Mouse (Mus musculus) limb, embryonic 14.5 days (tissue): ENCODE measurements at regions not wholly inside any gene's neighbourhood (a gene's known extent, or its start where the extent isn't known, plus 50 kb on each side); places are given as distances from the start of the nearest gene placed in this dataset.

ENCODE experiments used
- ATAC-seq: fragments of 200-750 bp; cut with Nextera tagmentation; 2 replicates; pipeline ENCODE4 v1.8.0; 2017; ENCODE audit warnings: low read depth, moderate number of reproducible peaks, moderate TSS enrichment; ENCODE audit not compliant: low FRiP score
- DNase-seq: peaks from one replicate; pipeline ENCODE4 v3.0.0-alpha.2; 2015; ENCODE audit warnings: low spot score
- H3K27ac ChIP-seq: fragments of 300-500 bp; sonication (generic); replicated peaks from 2 replicates; pipeline ENCODE4 v1.5.1; 2014; ENCODE audit warnings: low read depth, mild to moderate bottlenecking, low read length, moderate library complexity, mixed read lengths
- H3K27me3 ChIP-seq: fragments of 300-500 bp; sonication (generic); 2 replicates; pipeline ENCODE4 v1.6.1; 2014; ENCODE audit warnings: low read length, mixed read lengths; ENCODE audit not compliant: control insufficient read depth, insufficient read depth
- H3K36me3 ChIP-seq: fragments of 300-500 bp; sonication (generic); 2 replicates; pipeline ENCODE4 v1.6.1; 2014; ENCODE audit warnings: mild to moderate bottlenecking, low read length, moderate library complexity, mixed read lengths; ENCODE audit not compliant: control insufficient read depth, insufficient read depth
- H3K4me1 ChIP-seq: fragments of 300-500 bp; sonication (generic); 2 replicates; pipeline ENCODE4 v1.6.1; 2014; ENCODE audit warnings: antibody characterized with exemption, low read length, mixed read lengths; ENCODE audit not compliant: control insufficient read depth, insufficient read depth
- H3K4me2 ChIP-seq: fragments of 300-500 bp; sonication (generic); replicated peaks from 2 replicates; pipeline ENCODE4 v1.6.1; 2014; ENCODE audit warnings: low read depth, mild to moderate bottlenecking, low read length, moderate library complexity; ENCODE audit not compliant: severe bottlenecking
- H3K4me3 ChIP-seq: fragments of 300-500 bp; sonication (generic); replicated peaks from 2 replicates; pipeline ENCODE4 v1.5.1; 2014; ENCODE audit warnings: low read length
- H3K9ac ChIP-seq: fragments of 300-500 bp; sonication (generic); 2 replicates; pipeline ENCODE4 v1.6.1; 2014; ENCODE audit warnings: mild to moderate bottlenecking, low read depth, low read length, moderate library complexity; ENCODE audit not compliant: severe bottlenecking
- H3K9me3 ChIP-seq: fragments of 300-500 bp; sonication (generic); 2 replicates; pipeline ENCODE4 v1.6.1; 2016; ENCODE audit warnings: low read length; ENCODE audit not compliant: control insufficient read depth
- POLR2A ChIP-seq: fragments of 200-500 bp; IDR thresholded peaks from 2 replicates; pipeline ENCODE4 v1.8.0; 2012; ENCODE audit warnings: inconsistent platforms, mild to moderate bottlenecking, moderate library complexity, borderline replicate concordance; ENCODE audit not compliant: insufficient read depth, insufficient read length; ENCODE audit errors: extremely low read depth
- WGBS: fragments of 180-500 bp; shearing (Covaris S2); extraction: QIAGEN DNeasy Blood & Tissue Kit; methylation state at CpG from one replicate; pipeline ENCODE4 v1.1.7; 2014; 5-methylcytosine and 5-hydroxymethylcytosine counted together

DNA sequence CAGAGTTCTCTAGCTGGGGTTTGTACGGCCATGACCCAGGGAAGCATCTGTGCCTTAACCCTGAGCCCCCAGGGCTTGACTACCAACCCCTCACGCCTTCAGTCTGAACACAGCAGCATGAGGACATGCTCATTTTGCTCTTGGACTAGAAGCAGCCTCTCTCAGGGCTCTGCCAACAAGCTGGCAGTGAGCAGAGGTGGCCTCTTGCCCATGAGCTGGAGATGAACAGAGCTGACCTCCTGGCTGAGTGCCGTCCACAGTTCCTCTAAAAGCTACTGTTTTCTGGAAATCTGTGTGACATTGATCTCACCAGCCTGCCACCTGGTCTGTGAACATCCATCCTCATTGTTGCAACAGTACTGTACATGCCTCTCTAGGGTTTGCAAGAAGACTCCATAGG lies 267.7 kb upstream of the Shh start:
- 83% methylated on average over 3 of the region's 3 CpGs for WGBS

DNA sequence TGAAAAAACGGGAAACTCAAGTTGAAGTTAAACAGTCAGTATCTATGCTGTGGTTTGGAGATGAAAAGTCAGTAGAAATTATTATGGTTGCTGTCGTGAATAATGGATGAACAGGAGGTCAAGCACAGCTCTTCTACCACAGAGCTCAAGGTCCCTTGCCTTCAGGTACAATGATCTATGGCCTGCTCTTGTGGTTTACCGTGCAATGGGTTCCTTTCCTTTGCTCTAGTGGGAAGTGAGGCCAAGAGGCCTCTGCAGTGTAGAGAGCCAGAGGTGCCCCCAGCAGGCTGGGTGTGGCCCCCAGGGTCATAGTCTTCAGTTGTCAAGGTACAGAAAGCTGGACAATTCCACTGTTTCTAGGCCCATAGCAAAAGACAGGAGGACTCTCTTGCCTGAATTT lies 255.0 kb upstream of the Shh start:
- Histone ChIP-seq H3K4me2 (no peak overlapping the region), H3K27me3 (no peaks in the 10 kb centered on the region), H3K9ac (no peak overlapping the region), H3K27ac (no peak overlapping the region), H3K4me3 (no peak overlapping the region), H3K36me3 (no peaks in the 10 kb centered on the region), H3K9me3 (no peaks in the 10 kb centered on the region), H3K4me1 (no peaks in the 10 kb centered on the region)
- DNase-seq = no peak
- TF ChIP-seq POLR2A = no peak
- WGBS = 74% methylated on average over 3 of the region's 3 CpGs
- no peak for ATAC-seq

More for the DNA sequence above, 267.7 kb upstream of the Shh start:
- no peak for TF ChIP-seq POLR2A
- H3K27ac ChIP-seq = no peak overlapping the region
- no peaks in the 10 kb centered on the region for H3K36me3 ChIP-seq
- no peak overlapping the region for H3K4me2 ChIP-seq
- no peaks in the 10 kb centered on the region for H3K27me3 ChIP-seq
- no peaks in the 10 kb centered on the region for H3K9me3 ChIP-seq
- H3K9ac ChIP-seq = no peak overlapping the region
- no peaks in the 10 kb centered on the region for H3K4me1 ChIP-seq
- H3K4me3 ChIP-seq = no peak overlapping the region
- ATAC-seq = no peak
- DNase-seq = no peak

DNA sequence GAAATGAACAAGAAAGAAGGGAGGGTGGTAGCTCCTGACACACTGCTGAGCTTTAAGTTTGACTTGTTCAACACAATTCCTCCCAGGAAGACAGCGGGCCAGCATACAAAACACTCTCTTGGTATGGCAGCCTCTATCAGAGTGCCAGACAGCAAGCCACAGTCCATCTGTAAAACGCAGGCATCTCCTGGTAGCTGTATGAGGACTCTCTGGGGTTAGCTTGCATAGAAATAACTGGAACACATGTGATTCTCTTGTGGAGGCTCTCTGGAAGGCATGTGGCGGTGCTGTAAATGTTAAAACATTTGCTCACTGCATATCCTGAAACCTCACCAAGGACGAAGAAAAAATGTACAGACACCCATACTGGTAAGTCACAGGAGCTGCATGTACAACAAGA lies 247.9 kb upstream of the Shh start:
- no peaks in the 10 kb centered on the region for H3K36me3 ChIP-seq
- H3K9me3 ChIP-seq = no peaks in the 10 kb centered on the region
- H3K4me2 ChIP-seq = no peak overlapping the region
- no peaks in the 10 kb centered on the region for H3K4me1 ChIP-seq
- no peak overlapping the region for H3K9ac ChIP-seq
- no peak overlapping the region for H3K4me3 ChIP-seq
- no peak for TF ChIP-seq POLR2A
- no peak for ATAC-seq
- H3K27me3 ChIP-seq = no peaks in the 10 kb centered on the region
- WGBS = 91% methylated on average over 4 of the region's 4 CpGs
- no peak for DNase-seq
- H3K27ac ChIP-seq = no peak overlapping the region

DNA sequence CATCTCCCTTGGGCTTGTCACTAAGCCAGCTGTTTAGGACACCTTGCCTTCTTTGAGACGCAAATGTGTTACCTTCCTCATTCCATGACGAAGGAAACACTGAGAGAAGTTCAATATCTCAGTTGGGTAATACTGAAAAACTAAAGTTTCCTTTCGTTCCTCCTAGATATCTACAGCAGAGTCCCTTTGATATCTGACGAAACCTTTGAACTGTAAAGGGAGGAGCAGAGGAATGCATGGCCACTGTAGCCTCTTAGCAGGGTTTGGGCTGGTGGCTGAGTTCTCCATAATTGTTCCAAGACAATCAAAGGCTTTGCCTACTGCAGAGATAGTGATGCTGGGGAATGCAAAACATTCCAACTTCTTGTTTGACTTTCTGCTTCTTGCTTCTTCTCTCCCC lies 243.5 kb upstream of the Shh start:
- no peak overlapping the region for H3K9ac ChIP-seq
- no peaks in the 10 kb centered on the region for H3K27me3 ChIP-seq
- H3K36me3 ChIP-seq = no peaks in the 10 kb centered on the region
- H3K9me3 ChIP-seq = no peaks in the 10 kb centered on the region
- no peak overlapping the region for H3K4me2 ChIP-seq
- WGBS = 41% methylated on average over 4 of the region's 4 CpGs
- no peak overlapping the region for H3K4me3 ChIP-seq
- H3K4me1 ChIP-seq = no peaks in the 10 kb centered on the region
- no peak overlapping the region for H3K27ac ChIP-seq
- TF ChIP-seq POLR2A = no peak
- DNase-seq (no peak), ATAC-seq (no peak)

DNA sequence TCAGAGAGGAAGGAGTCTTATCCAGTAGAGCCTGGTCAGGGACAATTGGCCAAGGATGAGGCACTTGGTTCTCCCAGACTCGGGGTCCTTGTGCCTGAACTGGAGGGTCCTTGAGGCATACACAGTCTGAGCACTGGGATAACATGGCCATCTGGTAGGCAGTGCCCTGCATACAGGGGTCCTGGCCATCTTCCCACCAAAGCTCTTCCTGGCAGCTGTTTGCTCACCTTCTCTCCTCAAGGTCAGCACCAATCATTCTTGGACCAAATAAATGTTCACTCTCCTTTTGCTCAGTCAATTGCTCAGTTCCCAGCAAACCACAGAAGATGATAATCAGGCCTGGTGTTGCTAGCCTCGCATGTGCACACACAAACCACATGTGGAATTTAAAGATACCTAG lies 242.6 kb upstream of the Shh start:
- no peak overlapping the region for H3K9ac ChIP-seq
- no peak for DNase-seq

DNA sequence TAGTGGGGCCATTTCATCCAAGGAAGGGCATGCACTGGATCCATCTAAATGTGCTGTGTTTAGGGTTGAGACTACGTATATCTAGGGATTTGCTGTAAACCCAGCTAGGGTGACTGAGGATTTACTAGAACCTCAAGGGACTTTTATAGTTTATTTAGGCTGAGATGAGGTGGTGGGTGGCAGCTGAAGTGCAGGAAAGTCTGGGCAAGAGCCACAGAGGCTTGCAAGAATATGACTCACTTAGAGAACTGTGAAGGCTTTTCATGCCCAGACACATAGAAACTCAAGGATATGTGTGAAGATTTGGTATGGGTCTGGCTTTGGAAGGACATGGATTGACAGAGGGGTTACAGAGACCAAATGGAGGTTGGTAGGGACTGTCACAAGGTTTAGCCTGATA lies 237.3 kb upstream of the Shh start:
- no peaks in the 10 kb centered on the region for H3K9me3 ChIP-seq
- DNase-seq (no peak), ATAC-seq (no peak)
- no peak for TF ChIP-seq POLR2A
- no peak overlapping the region for H3K4me2 ChIP-seq
- no peaks in the 10 kb centered on the region for H3K4me1 ChIP-seq
- H3K9ac ChIP-seq = no peak overlapping the region
- no peaks in the 10 kb centered on the region for H3K36me3 ChIP-seq
- no peaks in the 10 kb centered on the region for H3K27me3 ChIP-seq
- no peak overlapping the region for H3K4me3 ChIP-seq
- WGBS = 74% methylated on average over 1 of the region's 1 CpGs
- no peak overlapping the region for H3K27ac ChIP-seq

More for the DNA sequence above, 242.6 kb upstream of the Shh start:
- ATAC-seq = no peak
- Histone ChIP-seq H3K4me2 (no peak overlapping the region), H3K4me1 (no peaks in the 10 kb centered on the region), H3K9me3 (no peaks in the 10 kb centered on the region), H3K27ac (no peak overlapping the region), H3K4me3 (no peak overlapping the region), H3K27me3 (no peaks in the 10 kb centered on the region), H3K36me3 (no peaks in the 10 kb centered on the region)
- WGBS = 74% methylated on average over 2 of the region's 2 CpGs
- no peak for TF ChIP-seq POLR2A
